Mouse (Mus musculus) left cerebral cortex, postnatal 10 days (tissue): ENCODE data around the gene Lbhd2. TPM values are rescaled to one million over a fixed set of nuclear protein-coding genes. Genes with fewer than 3 reads are reported as not detected.
A peak's percentile ranks its signal among the peaks of the same experiment; 100 is the strongest.

Experiments used
- DNase-seq, 2 experiments: peaks; one replicate each; pipeline ENCODE4 v3.0.0; 2021 to 2022; ENCODE audit warnings: low spot score in 2 of 2, mixed read lengths in 1 of 2; ENCODE audit errors: extremely low spot score in 1 of 2
- intact Hi-C: fragments of 180-260 bp; cut with DNase I; formaldehyde crosslinking; loops from one replicate; pipeline ENCODE4 v1.15.1; 2025
- total RNA-seq, 2 experiments: library from RNA; stranded (reverse); gene quantifications; 2 replicates each; pipeline ENCODE4 v1.2.3; 2021

The Lbhd2 gene
- 1 to 10 TPM; 2.6 to 3.0 TPM for total RNA-seq

GRCm38 (mm10) chr12:111406622-111407021 is at the start of gene Lbhd2:
Gene Lbhd2 (plus strand): TSS chr12:111406809.
- DNase-seq, result peak in 1 of 2 experiments; percentile 62
- intact Hi-C loops, result no loop called here

GRCm38 (mm10) chr12:111360671-111361070 is 45.9 kb upstream of the Lbhd2 start:
- no peak for DNase-seq
- intact Hi-C loops, result no loop called here

- no peak for DNase-seq
- intact Hi-C loops, result no loop called here
These were observed 45.1 kb upstream of the Lbhd2 start for GRCm38 (mm10) chr12:111361319-111362098.

GRCm38 (mm10) chr12:111364234-111364633 is 42.4 kb upstream of the Lbhd2 start:
- intact Hi-C loops, result no loop called here
- no peak for DNase-seq

GRCm38 (mm10) chr12:111367065-111367464 is 39.5 kb upstream of the Lbhd2 start:
- intact Hi-C loops, result no loop called here
- DNase-seq, result no peak

- intact Hi-C loops, result no loop called here
- no peak for DNase-seq
These were observed 36.4 kb upstream of the Lbhd2 start for GRCm38 (mm10) chr12:111370249-111370648.

- DNase-seq, result no peak
- intact Hi-C loops, result no loop called here
These were observed 34.7 kb upstream of the Lbhd2 start for GRCm38 (mm10) chr12:111371905-111372304.

GRCm38 (mm10) chr12:111373411-111373810 is 33.2 kb upstream of the Lbhd2 start:
- intact Hi-C loops, result no loop called here
- DNase-seq, result no peak

GRCm38 (mm10) chr12:111374727-111375126 is 31.9 kb upstream of the Lbhd2 start:
- intact Hi-C loops, result loop anchor here (5.0 kb wide), 1 partner anchor 42 kb away; no protein-coding TSS in a partner anchor
- DNase-seq, result no peak

- intact Hi-C loops, result loop anchor here (5.0 kb wide), 1 partner anchor 43 kb away; no protein-coding TSS in a partner anchor
- no peak for DNase-seq
These were observed 31.1 kb upstream of the Lbhd2 start for GRCm38 (mm10) chr12:111375559-111375958.

GRCm38 (mm10) chr12:111376053-111376452 is 30.6 kb upstream of the Lbhd2 start:
- intact Hi-C loops, result loop anchor here (5.0 kb wide), 1 partner anchor 44 kb away; no protein-coding TSS in a partner anchor
- DNase-seq, result no peak

- intact Hi-C loops, result loop anchor here (5.0 kb wide), 1 partner anchor 45 kb away; no protein-coding TSS in a partner anchor
- peak; percentile 34 to 87 for DNase-seq
These were observed 29.7 kb upstream of the Lbhd2 start for GRCm38 (mm10) chr12:111376826-111377331.

GRCm38 (mm10) chr12:111377376-111377973 is 29.1 kb upstream of the Lbhd2 start, which contains the start of gene Cdc42bpb:
Gene Cdc42bpb (minus strand): TSS chr12:111377718.
- intact Hi-C loops, result loop anchor here (5.0 kb wide), 1 partner anchor 45 kb away; no protein-coding TSS in a partner anchor
- DNase-seq, result peak; percentile 91 to 97

GRCm38 (mm10) chr12:111377986-111378490 is 28.6 kb upstream of the Lbhd2 start:
- intact Hi-C loops, result loop anchor here (5.0 kb wide), 1 partner anchor 46 kb away; no protein-coding TSS in a partner anchor
- peak; percentile 41 to 73 for DNase-seq

- intact Hi-C loops, result loop anchor here (5.0 kb wide), 1 partner anchor 47 kb away; no protein-coding TSS in a partner anchor
These were observed 27.8 kb upstream of the Lbhd2 start for GRCm38 (mm10) chr12:111378812-111379211.

GRCm38 (mm10) chr12:111385883-111386641 is 20.5 kb upstream of the Lbhd2 start:
- intact Hi-C loops, result no loop called here
- no peak for DNase-seq

More at GRCm38 (mm10) chr12:111378812-111379211, 27.8 kb upstream of the Lbhd2 start:
- DNase-seq, result no peak

- intact Hi-C loops, result no loop called here
- peak in 1 of 2 experiments; percentile 62 for DNase-seq
These were observed 19.9 kb upstream of the Lbhd2 start for GRCm38 (mm10) chr12:111386642-111387120.

GRCm38 (mm10) chr12:111387146-111387545 is 19.5 kb upstream of the Lbhd2 start:
- DNase-seq, result no peak
- intact Hi-C loops, result no loop called here
